Mouse (Mus musculus) layer of hippocampus, postnatal 14 days (tissue): ENCODE measurements around the gene Ttll12. TPM values are rescaled to one million over a fixed set of nuclear protein-coding genes. Genes with fewer than 3 reads are reported as not detected.

Experiments
- DNase-seq, 2 experiments: peaks; one replicate each; pipeline ENCODE4 v3.0.0; 2021 to 2022; ENCODE audit warnings: low spot score in 2 of 2, mixed read lengths in 1 of 2
- long read RNA-seq, 2 experiments: library from polyadenylated mRNA; stranded (forward); transcript quantifications; one replicate each; pipeline ENCODE4 v2.0.0; 2021
- total RNA-seq, 2 experiments: library from RNA; stranded (reverse); gene quantifications; 2 replicates each; pipeline ENCODE4 v1.2.3; 2021

Ttll12 gene
- 10 to 100 TPM; 15.1 TPM for total RNA-seq
- long read RNA-seq, experiment 1, transcript Ttll12-201 (14 exons, 3,774 nt), result major isoform, 31 of 40 reads
- long read RNA-seq, experiment 1, partial matches to known transcripts, result 5 of 40 reads
- long read RNA-seq, experiment 1, other reads (novel, unspliced or antisense), result 4 of 40 reads
- long read RNA-seq, experiment 2, transcript Ttll12-201 (14 exons, 3,774 nt), result major isoform, 17 of 22 reads
- long read RNA-seq, experiment 2, partial matches to known transcripts, result 1 of 22 reads
- long read RNA-seq, experiment 2, other reads (novel, unspliced or antisense), result 4 of 22 reads

DNA sequence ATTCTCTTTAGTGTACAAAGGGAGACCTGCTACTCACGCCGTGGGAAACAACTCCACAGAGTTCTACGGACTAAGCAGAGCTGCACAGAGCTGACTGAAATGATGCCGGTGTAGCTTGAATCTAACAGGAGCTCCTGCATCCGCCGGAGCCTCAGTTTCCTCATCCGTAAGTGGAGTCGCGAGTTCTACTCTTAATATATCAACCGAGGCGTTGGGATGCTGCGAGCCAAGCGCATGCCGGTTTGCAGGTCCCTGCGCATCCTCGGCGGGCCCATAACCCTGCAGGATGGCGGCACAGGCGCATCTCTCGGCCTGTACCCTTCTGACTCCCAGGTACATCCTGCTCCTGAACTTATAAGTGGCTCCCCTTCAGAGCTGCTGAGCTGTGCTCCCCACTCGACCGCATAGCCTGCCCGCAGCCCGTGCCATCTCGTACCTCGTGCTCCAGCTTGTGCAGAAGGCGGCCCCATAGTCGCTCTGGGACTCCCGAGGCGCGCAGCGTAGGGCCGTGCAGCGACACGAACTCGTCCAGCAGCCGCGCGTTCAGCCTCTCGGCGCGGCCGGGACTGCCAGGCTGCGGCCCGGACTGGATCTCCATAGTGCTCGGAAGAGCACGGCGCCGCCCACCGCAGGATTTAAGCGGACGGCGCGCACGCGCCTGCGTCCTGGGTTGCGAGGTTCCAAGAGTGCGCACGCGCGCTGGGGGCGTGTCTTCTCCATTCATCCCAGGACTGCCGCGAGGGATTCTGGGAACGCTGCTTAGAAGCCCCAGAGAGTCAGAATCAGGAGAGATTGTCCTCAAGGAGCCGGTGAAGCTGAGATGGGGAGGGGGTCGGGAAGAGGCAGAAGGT, at the start of gene Ttll12:
TSS of gene Ttll12 (minus strand) at position 645 of the 851 bp plus-strand sequence.
- DNase-seq, result peak; percentile 90 to 97

GRCm38 (mm10) chr15:83642518-83642917, 47.6 kb upstream of the Ttll12 start:
- DNase-seq, result no peak

DNA sequence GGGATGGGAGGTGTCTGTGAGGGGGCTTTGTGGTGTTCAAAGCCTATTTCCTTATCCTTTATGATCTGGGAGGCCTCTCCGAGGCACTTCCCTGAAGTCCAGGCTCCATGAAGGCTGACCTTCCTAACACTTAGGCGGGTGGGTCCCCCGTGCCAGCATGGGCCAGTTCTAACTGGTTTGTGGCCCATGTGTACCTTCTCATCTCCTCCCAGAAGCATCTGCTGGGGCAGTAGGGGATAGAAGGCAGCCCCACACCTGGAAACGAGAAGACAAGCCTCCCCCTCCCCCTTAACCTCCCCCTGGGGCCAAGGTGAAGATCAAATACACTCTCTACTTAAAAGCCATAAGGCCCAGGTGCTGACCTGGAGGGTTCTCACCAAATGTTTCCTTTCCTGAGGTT, 45.3 kb upstream of the Ttll12 start:
- DNase-seq, result no peak

GRCm38 (mm10) chr15:83639160-83639559, 44.2 kb upstream of the Ttll12 start:
- no peak for DNase-seq

DNA sequence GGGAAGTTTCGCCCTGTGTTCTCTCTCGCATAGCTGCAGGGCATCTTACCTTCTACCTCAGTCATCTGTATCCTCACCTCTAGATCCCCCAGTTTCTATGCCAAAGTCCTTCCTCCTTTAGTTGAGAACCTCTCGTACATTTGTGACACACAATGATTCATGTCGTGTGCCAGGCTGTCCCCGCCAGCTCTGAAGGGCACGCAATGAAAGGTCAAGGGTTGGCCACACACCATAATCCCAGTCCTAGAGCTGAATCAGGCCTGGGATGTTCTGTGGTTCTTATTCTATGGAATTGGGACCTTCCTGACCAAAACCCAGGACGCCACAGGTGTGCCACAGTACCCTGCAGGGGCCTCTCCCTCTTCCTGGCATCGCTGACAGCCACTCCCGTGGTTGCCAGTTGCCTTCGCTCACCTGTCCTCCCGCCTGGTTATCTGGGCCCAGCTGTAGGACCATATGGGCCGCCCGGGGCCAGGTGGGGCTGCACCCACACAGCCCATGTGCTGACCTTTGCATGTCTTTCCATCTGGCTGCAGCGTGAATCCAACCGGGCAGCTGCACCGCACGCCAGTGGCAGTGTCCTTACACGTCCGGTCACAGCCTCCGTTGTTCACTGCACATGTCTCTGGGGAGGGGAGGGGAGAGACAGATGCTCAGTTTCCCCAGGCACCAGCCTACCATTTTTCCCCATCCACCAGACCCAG, 43.4 kb upstream of the Ttll12 start:
- no peak for DNase-seq

DNA sequence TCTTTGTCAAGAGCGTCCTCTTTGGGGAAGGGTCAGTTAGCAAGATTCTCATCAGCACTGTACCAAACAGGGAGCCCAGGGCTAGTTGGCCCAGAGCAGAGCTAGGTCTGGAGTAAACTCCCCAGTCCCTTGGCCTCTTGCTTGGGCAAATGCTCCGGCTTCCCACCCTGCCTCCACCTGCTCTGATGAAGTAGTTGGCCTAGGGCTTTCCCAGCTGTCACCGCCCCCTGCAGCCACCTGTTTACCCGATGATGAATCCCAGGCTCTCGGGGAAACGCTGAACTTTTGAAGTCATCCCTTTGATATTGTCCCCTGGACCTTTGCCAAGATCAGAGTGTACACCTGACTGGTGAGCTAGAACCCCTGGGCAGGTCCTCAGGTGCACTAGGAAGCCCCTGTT, 41.8 kb upstream of the Ttll12 start:
- DNase-seq, result peak in 1 of 2 experiments; percentile 18

- DNase-seq, result no peak
These were observed 40.3 kb upstream of the Ttll12 start for GRCm38 (mm10) chr15:83635251-83635650.

DNA sequence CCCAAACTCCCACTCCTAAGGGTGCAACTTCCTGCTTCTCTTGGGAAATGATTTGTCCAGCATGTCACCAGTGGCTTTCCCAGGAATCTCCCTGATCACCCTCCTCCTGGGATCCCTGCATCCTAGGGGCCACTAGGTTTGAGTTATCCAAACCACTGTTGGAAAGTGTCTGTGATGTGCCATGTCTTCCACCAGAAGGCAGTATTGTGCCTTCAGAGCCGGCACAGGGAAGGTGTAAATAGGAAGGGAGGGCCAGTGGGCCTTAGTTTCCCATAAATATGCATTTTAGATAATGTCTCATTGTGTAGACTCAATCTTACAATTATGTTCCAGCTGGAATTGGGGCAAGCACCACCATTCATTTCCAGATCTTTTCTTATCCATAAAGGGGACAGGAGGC, 39.1 kb upstream of the Ttll12 start:
- peak in 1 of 2 experiments; percentile 28 for DNase-seq

- no peak for DNase-seq
These were observed 36.1 kb upstream of the Ttll12 start for GRCm38 (mm10) chr15:83631071-83631470.

- no peak for DNase-seq
These were observed 34.8 kb upstream of the Ttll12 start for GRCm38 (mm10) chr15:83629716-83630115.

DNA sequence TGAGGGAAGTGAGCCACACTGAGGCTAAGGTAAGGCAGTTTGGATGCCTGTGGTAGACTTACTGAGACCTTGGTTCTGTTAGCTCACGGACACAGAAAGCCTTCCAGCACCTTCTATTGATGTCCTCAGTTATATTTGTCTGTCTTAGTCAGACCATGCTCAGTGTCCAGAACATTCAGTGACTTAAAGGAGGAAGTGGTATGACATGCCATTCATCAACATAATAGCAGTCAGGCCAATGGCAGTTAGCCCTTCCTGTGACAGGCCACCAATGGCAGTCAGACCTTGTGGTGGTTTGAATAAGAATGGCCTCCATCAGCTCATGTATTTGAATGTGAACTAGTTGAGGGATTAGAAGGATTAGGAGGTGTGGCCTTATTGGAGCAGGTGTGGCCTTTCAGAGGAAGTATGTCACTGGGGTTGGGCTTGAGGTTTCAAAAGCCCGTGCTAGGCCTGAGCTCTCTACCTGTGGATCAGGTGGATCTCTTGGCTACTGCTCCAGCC, 31.2 kb upstream of the Ttll12 start:
- DNase-seq, result no peak

- peak in 1 of 2 experiments; percentile 71 for DNase-seq
These were observed 20.3 kb upstream of the Ttll12 start for GRCm38 (mm10) chr15:83615245-83615644.

DNA sequence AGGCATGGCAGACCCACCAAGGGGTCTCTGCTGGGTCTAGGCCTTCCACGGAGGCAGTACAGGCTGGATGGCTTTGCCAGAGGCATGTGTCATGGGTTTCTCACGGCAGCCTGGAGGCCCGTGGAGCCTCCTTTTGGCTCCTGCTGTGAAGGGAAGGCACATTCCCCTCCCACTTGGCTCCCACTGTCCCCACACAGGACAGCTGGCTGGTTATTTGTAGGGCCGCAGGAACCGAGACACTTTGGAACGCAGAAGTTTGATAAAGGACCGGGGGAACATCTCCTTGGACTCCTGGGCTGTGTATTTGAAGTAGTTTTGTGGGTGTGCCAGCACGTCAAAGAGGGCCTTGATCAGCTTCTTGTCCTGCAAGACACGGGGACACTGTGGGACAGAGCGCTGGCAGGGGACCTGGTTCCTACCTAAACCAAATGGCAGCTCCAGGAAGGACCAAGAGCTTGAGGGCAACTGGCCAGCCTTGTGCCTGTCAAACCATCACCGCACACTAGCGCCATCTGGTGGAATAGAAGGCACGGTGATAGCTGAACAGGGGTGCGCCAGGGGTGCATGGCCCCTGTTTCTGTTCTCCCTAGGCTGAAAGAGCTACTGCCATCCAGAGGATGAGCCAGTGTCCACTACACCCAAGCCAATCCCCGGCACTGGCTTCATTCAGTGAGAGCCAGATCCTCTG, 12.3 kb upstream of the Ttll12 start:
- DNase-seq, result peak; percentile 50 to 67

DNA sequence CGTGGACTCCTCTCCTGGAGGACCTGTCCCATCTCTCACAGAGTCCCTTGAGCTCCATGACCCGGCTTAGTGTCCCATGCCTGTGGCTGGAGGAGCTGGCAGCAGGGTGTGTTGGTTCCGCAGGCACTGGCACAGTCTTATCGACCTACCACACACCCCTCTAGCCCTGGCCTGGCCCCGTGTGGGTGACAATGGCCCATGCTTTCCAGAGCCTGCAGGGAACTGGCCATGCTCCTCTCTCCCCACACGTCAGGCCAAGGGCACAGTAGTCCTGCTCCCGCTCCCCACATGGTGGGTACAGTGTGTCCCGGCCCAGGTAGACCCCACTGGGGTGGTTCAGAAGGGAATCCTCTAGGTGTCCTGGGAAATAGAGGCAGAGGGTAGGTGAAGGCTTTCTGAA, 11.7 kb upstream of the Ttll12 start:
- DNase-seq, result no peak

GRCm38 (mm10) chr15:83606216-83606615, 11.3 kb upstream of the Ttll12 start:
- no peak for DNase-seq

DNA sequence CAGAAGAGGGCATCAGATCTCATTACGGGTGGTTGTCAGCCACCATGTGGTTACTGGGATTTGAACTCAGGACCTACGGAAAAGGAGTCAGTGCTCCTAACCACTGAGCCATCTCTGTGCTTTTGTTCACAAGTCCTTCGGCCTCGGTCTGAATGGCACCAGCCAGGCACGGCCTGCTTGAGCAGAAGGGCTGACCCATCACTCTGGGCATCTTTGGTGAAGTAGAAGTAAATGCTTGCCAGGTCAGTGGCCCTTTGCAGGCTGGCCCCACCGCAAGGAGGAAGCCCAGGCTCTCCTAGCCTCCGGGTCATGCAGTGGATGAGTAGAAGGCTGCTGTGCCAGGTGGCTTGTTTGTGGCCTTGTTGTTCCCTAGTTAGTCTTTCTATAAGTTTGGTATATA, 8.5 kb upstream of the Ttll12 start:
- no peak for DNase-seq

DNA sequence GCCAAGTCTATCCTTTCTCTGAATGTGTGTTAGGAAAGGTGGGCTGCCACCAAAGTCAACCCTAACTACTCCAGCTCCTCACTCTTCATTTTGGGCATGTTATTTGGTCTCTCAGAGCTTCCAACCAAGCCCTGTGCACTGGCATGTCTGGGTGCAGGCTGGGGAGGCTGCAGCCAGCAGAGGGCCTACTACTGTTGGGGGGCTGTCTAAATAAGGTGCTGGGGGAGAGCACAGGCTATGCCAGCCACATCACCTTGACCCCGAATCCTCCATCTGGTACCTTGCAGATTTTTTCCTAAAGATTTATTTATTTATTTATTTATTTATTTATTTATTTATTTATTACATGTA, 8.1 kb upstream of the Ttll12 start:
- DNase-seq, result no peak

DNA sequence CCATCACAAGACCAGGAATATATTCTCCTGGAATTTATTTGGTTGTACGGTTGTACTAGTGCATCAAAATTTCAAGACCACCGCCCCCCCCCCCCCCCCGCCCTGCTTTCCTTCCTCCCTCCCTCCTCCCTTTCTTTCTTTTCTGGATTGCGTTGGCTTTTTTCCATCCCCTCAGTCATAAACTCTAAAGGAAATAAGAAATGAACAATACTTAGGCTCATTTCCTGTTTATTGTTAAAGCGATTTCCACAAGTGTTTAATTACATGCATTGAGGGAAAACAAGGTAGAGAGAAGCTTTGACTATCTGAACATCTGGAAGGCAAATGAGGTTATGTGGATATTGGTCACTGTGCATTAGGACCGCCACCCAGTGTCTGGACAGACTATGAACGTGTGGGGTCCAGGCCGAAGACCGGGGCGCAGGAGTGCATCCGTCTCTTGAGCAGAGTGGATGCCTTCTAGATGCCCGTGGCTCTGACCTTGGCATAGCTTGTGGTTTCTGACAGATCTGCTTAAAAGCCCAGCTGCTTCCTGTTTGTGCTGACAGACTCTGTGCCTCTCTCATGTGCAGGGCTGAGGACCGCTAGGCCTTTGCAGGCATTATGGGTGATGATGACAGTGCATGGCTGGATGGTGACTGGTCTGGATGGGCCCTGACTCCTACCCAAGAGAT, 7.6 kb upstream of the Ttll12 start:
- DNase-seq, result no peak

DNA sequence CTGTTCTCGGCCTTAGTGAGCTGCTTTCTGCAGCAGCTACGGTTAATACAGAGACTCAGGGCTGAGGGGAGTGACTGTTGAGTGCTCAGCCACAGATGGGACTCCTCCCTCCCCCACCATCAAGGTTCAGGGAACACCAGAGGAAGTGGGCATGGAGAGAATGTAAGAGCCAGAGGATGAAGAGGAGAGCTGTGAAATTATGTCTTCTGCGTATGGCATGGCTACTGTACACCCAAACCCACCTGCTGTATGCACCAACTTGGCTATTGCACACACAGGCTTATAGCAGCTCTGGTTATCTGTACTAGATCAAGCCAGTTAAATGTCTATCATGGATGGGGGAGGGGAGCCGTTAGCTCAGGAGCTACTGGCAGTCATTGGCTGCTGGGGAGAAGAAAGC, 6.2 kb upstream of the Ttll12 start:
- DNase-seq, result no peak

DNA sequence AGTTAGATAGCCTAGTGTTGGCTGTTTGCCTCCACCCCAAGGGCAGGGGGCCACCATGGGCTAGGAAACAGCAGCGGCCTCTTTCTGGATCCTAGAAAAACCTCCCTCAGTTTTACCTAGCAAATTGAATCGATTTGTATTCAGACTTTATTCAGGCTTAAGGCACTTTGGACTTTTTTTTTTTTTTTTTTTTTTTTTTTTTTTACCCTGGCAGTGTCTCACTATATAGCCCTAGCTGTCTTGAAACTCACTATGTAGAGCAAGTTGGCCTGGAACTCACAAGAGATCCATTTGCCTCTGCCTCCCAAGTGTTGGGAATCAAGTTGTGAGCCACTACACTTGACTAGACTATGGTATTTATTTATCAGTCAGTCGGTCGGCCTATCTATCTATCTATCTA, 1.9 kb upstream of the Ttll12 start:
- DNase-seq, result no peak

DNA sequence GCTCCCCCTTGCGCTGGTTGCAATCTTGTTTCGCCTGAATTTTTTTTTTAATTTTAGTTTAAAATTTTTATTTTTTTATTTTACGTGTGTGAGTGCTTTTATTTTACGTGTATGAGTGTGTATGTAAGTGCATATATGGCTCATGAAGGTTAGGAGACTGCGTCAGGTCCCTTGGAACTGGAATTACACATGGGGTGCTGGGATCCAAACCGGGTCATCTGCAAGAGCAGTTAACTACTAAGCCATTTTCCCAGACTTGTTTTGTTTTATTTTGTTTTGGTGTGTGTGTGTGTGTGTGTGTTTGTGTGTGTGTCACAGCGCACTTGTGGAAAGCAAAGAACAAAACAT, 381 bp upstream of the Ttll12 start:
- DNase-seq, result no peak
